Mouse (Mus musculus): ENCODE measurements at regions not wholly inside any gene's neighbourhood (a gene's known extent, or its start where the extent isn't known, plus 50 kb on each side); places are given as distances from the start of the nearest gene placed in this dataset.

- TF ChIP-seq CTCF (conservative IDR thresholded peaks at IDR 0.05 in 1 of 2, IDR thresholded peaks at IDR 0.05 in 1 of 2; ENCODE audit: low read depth in 2 of 2, low read length in 2 of 2) (no peak), ZMIZ1 (IDR thresholded peaks at IDR 0.05; ENCODE audit: low read depth, low read length) (no peak), POLR2A (IDR thresholded peaks at IDR 0.05; ENCODE audit: low read depth, low read length) (no peak), POLR2AphosphoS2 (IDR thresholded peaks at IDR 0.05; ENCODE audit: low read depth, low read length) (no peak), JUND (conservative IDR thresholded peaks at IDR 0.05; ENCODE audit: low read depth, low read length) (no peak), MAFK (IDR thresholded peaks at IDR 0.05; ENCODE audit: insufficient replicate concordance, low read length) (no peak), BHLHE40 (IDR thresholded peaks at IDR 0.05; ENCODE audit: low read depth, low read length) (no peak), SMC3 (IDR thresholded peaks at IDR 0.05; ENCODE audit: low read depth, low read length) (no peak), RCOR1 (conservative IDR thresholded peaks at IDR 0.05; ENCODE audit: low read depth, low read length) (no peak), NELFE (IDR thresholded peaks at IDR 0.05; ENCODE audit: low read depth, low read length) (no peak)
Observed at GRCm38 (mm10) chr2:116364136-116364535, 298.5 kb upstream of the Meis2 start.
